Mouse (Mus musculus): Measurements from ENCODE around the gene Pbld1. TPM values are rescaled to one million over a fixed set of nuclear protein-coding genes. Genes with fewer than 3 reads are reported as not detected.

The Pbld1 gene
- polyA plus RNA-seq, 1 experiment from 2014 or later: 0.74 TPM

- Histone ChIP-seq H3K4me1 (ENCODE audit: control insufficient read depth, insufficient read depth, low read length) (no peaks in the 10 kb centered on the region), H3K4me2 (ENCODE audit: low read depth, low read length) (no peak overlapping the region), H3K27ac (replicated peaks; ENCODE audit: low read depth, low read length) (no peak overlapping the region), H3K9me3 (replicated peaks; ENCODE audit: control insufficient read depth, low read length) (no peaks in the 10 kb centered on the region), H3K9ac (replicated peaks; ENCODE audit: low read length) (no peak overlapping the region), H3K27me3 (ENCODE audit: control insufficient read depth, insufficient read depth, low read length) (no peaks in the 10 kb centered on the region), H3K4me3 (ENCODE audit: low read depth, low read length) (no peak overlapping the region), H3K36me3 (replicated peaks; ENCODE audit: control insufficient read depth, insufficient read depth, low read depth, low read length) (no peaks in the 10 kb centered on the region)
- DNase-seq (ENCODE audit: low spot score) (peak; percentile 69), ATAC-seq (replicated peaks; ENCODE audit: insufficient number of reproducible peaks, low FRiP score, low TSS enrichment, low read depth) (no peak)
- WGBS: 34% methylated on average over 8 of the region's 8 CpGs
These were observed 62.6 kb downstream of the Pbld1 start for GRCm38 (mm10) chr10:63122516-63122915.

- DNase-seq (ENCODE audit: low spot score): no peak
- no peak for ATAC-seq (replicated peaks; ENCODE audit: insufficient number of reproducible peaks, low FRiP score, low TSS enrichment, low read depth)
- Histone ChIP-seq H3K4me1 (ENCODE audit: control insufficient read depth, insufficient read depth, low read length) (no peaks in the 10 kb centered on the region), H3K9me3 (replicated peaks; ENCODE audit: control insufficient read depth, low read length) (no peaks in the 10 kb centered on the region), H3K27me3 (ENCODE audit: control insufficient read depth, insufficient read depth, low read length) (no peaks in the 10 kb centered on the region), H3K36me3 (replicated peaks; ENCODE audit: control insufficient read depth, insufficient read depth, low read depth, low read length) (no peaks in the 10 kb centered on the region), H3K4me2 (ENCODE audit: low read depth, low read length) (no peak overlapping the region), H3K9ac (replicated peaks; ENCODE audit: low read length) (no peak overlapping the region), H3K4me3 (ENCODE audit: low read depth, low read length) (no peak overlapping the region), H3K27ac (replicated peaks; ENCODE audit: low read depth, low read length) (no peak overlapping the region)
- 88% methylated on average over 8 of the region's 8 CpGs for WGBS
These were observed 63.2 kb downstream of the Pbld1 start for GRCm38 (mm10) chr10:63123141-63123540.

GRCm38 (mm10) chr10:63124016-63124415 is 64.1 kb downstream of the Pbld1 start:
- Histone ChIP-seq H3K9me3 (replicated peaks; ENCODE audit: control insufficient read depth, low read length) (no peaks in the 10 kb centered on the region), H3K4me1 (ENCODE audit: control insufficient read depth, insufficient read depth, low read length) (no peaks in the 10 kb centered on the region), H3K4me2 (ENCODE audit: low read depth, low read length) (no peak overlapping the region), H3K27me3 (ENCODE audit: control insufficient read depth, insufficient read depth, low read length) (no peaks in the 10 kb centered on the region), H3K27ac (replicated peaks; ENCODE audit: low read depth, low read length) (no peak overlapping the region), H3K36me3 (replicated peaks; ENCODE audit: control insufficient read depth, insufficient read depth, low read depth, low read length) (no peaks in the 10 kb centered on the region), H3K9ac (replicated peaks; ENCODE audit: low read length) (no peak overlapping the region), H3K4me3 (ENCODE audit: low read depth, low read length) (no peak overlapping the region)
- WGBS: 91% methylated on average over 10 of the region's 10 CpGs
- ATAC-seq (replicated peaks; ENCODE audit: insufficient number of reproducible peaks, low FRiP score, low TSS enrichment, low read depth) (no peak), DNase-seq (ENCODE audit: low spot score) (no peak)

GRCm38 (mm10) chr10:63125343-63125742 is 65.4 kb downstream of the Pbld1 start:
- H3K27me3 ChIP-seq (ENCODE audit: control insufficient read depth, insufficient read depth, low read length): no peaks in the 10 kb centered on the region
- H3K4me1 ChIP-seq (ENCODE audit: control insufficient read depth, insufficient read depth, low read length): no peaks in the 10 kb centered on the region
- no peaks in the 10 kb centered on the region for H3K9me3 ChIP-seq (replicated peaks; ENCODE audit: control insufficient read depth, low read length)
- WGBS: 28% methylated on average over 11 of the region's 11 CpGs
- no peak overlapping the region for H3K9ac ChIP-seq (replicated peaks; ENCODE audit: low read length)
- H3K4me3 ChIP-seq (ENCODE audit: low read depth, low read length): no peak overlapping the region
- H3K27ac ChIP-seq (replicated peaks; ENCODE audit: low read depth, low read length): no peak overlapping the region
- no peak overlapping the region for H3K4me2 ChIP-seq (ENCODE audit: low read depth, low read length)
- peak; percentile 29 for DNase-seq (ENCODE audit: low spot score)
- ATAC-seq (replicated peaks; ENCODE audit: insufficient number of reproducible peaks, low FRiP score, low TSS enrichment, low read depth): no peak
- no peaks in the 10 kb centered on the region for H3K36me3 ChIP-seq (replicated peaks; ENCODE audit: control insufficient read depth, insufficient read depth, low read depth, low read length)

GRCm38 (mm10) chr10:63126116-63126515 is 66.2 kb downstream of the Pbld1 start:
- no peak overlapping the region for H3K9ac ChIP-seq (replicated peaks; ENCODE audit: low read length)
- H3K4me1 ChIP-seq (ENCODE audit: control insufficient read depth, insufficient read depth, low read length): no peaks in the 10 kb centered on the region
- no peak overlapping the region for H3K27ac ChIP-seq (replicated peaks; ENCODE audit: low read depth, low read length)
- WGBS: 86% methylated on average over 4 of the region's 4 CpGs
- no peaks in the 10 kb centered on the region for H3K9me3 ChIP-seq (replicated peaks; ENCODE audit: control insufficient read depth, low read length)
- DNase-seq (ENCODE audit: low spot score) (no peak), ATAC-seq (replicated peaks; ENCODE audit: insufficient number of reproducible peaks, low FRiP score, low TSS enrichment, low read depth) (no peak)
- no peak overlapping the region for H3K4me2 ChIP-seq (ENCODE audit: low read depth, low read length)
- no peak overlapping the region for H3K4me3 ChIP-seq (ENCODE audit: low read depth, low read length)
- no peaks in the 10 kb centered on the region for H3K36me3 ChIP-seq (replicated peaks; ENCODE audit: control insufficient read depth, insufficient read depth, low read depth, low read length)
- H3K27me3 ChIP-seq (ENCODE audit: control insufficient read depth, insufficient read depth, low read length): no peaks in the 10 kb centered on the region

- 93% methylated on average over 6 of the region's 6 CpGs for WGBS
- DNase-seq (ENCODE audit: low spot score) (no peak), ATAC-seq (replicated peaks; ENCODE audit: insufficient number of reproducible peaks, low FRiP score, low TSS enrichment, low read depth) (no peak)
- Histone ChIP-seq H3K4me1 (ENCODE audit: control insufficient read depth, insufficient read depth, low read length) (no peaks in the 10 kb centered on the region), H3K27ac (replicated peaks; ENCODE audit: low read depth, low read length) (no peak overlapping the region), H3K36me3 (replicated peaks; ENCODE audit: control insufficient read depth, insufficient read depth, low read depth, low read length) (no peaks in the 10 kb centered on the region), H3K27me3 (ENCODE audit: control insufficient read depth, insufficient read depth, low read length) (no peaks in the 10 kb centered on the region), H3K4me2 (ENCODE audit: low read depth, low read length) (no peak overlapping the region), H3K4me3 (ENCODE audit: low read depth, low read length) (no peak overlapping the region), H3K9me3 (replicated peaks; ENCODE audit: control insufficient read depth, low read length) (no peaks in the 10 kb centered on the region), H3K9ac (replicated peaks; ENCODE audit: low read length) (no peak overlapping the region)
These were observed 67.2 kb downstream of the Pbld1 start for GRCm38 (mm10) chr10:63127156-63127555.

Other genes starting within 250 kb of the Pbld1 start
- gene Tet1, start 151.2 kb upstream of the Pbld1 start, polyA plus RNA-seq (2014; fragmentation: Nextera tagmentation; extraction: Ambion mirVana): 27.4 and 30.3 TPM in 2 replicates
- gene Slc25a16, start 139.5 kb upstream of the Pbld1 start, polyA plus RNA-seq (2014; fragmentation: Nextera tagmentation; extraction: Ambion mirVana): 9.4 and 10.7 TPM in 2 replicates
- gene Dna2, start 113.1 kb upstream of the Pbld1 start, polyA plus RNA-seq (2014; fragmentation: Nextera tagmentation; extraction: Ambion mirVana): 29.1 and 30.8 TPM in 2 replicates
- 19.8 and 20.3 TPM in 2 replicates for gene Rufy2, start 79.9 kb upstream of the Pbld1 start, polyA plus RNA-seq (2014; fragmentation: Nextera tagmentation; extraction: Ambion mirVana)
- 113 and 125 TPM in 2 replicates for gene Hnrnph3, start 35.9 kb upstream of the Pbld1 start, polyA plus RNA-seq (2014; fragmentation: Nextera tagmentation; extraction: Ambion mirVana)
- gene Pbld2, start 35.8 kb upstream of the Pbld1 start, polyA plus RNA-seq (2014; fragmentation: Nextera tagmentation; extraction: Ambion mirVana): 0.84 and 1.1 TPM in 2 replicates
- gene Atoh7, start 39.5 kb downstream of the Pbld1 start, polyA plus RNA-seq (2014; fragmentation: Nextera tagmentation; extraction: Ambion mirVana): 1.3 and 3.8 TPM in 2 replicates
- gene Mypn, start 143.8 kb downstream of the Pbld1 start, polyA plus RNA-seq (2014; fragmentation: Nextera tagmentation; extraction: Ambion mirVana): 0.45 TPM in 1 of 2 replicates, not detected in the other
- gene Herc4, start 183.6 kb downstream of the Pbld1 start, polyA plus RNA-seq (2014; fragmentation: Nextera tagmentation; extraction: Ambion mirVana): 53.4 and 57.9 TPM in 2 replicates